Mouse (Mus musculus) gastrocnemius, postnatal 36 days (tissue): ENCODE data around the gene Olfr768. TPM values are rescaled to one million over a fixed set of nuclear protein-coding genes. Genes with fewer than 3 reads are reported as not detected.
"Not testable (repeated sequence)": the region's sequence is repeated elsewhere in the genome, so short reads cannot be mapped to it uniquely, and the experiment has no call there.

Source experiments
- DNase-seq, 2 experiments: peaks; one replicate each; pipeline ENCODE4 v3.0.0; 2022
- intact Hi-C: fragments of 180-260 bp; cut with DNase I; formaldehyde crosslinking; loops from one replicate; pipeline ENCODE4 v1.15.1; 2025
- long read RNA-seq, 2 experiments: library from polyadenylated mRNA; stranded (forward); transcript quantifications; one replicate each; pipeline ENCODE4 v2.0.0; 2021
- total RNA-seq, 2 experiments: library from RNA; stranded (reverse); gene quantifications; 2 replicates each; pipeline ENCODE4 v1.2.3; 2021

Olfr768 gene
- not detected for total RNA-seq
- long read RNA-seq, experiment 1, result 0 reads
- long read RNA-seq, experiment 2, result 0 reads

- no peak for DNase-seq
- intact Hi-C loops, result no loop called here
Observed at GRCm38 (mm10) chr10:129099275-129099674, at the start of gene Olfr768. TSS of gene Olfr768 (minus strand) at chr10:129099375.

DNA sequence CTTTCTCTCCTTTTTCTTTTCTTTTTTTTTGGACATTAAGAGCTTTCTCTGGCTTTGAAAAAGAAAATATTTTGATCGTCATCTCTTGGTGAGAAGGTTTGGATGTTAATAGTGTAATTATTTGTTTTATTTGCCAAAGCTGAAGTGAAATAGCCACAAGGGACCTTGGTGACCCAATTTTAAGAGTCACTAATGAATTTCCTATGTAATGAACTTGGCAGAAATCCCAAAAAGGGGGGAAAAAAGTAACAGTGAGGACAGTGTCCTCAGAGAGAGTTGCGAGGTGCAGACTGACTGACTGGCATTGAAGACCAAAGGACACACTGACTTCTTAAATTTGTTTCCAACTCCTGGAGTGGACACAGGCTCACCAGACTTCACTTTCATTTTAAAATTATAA is 39.7 kb upstream of the Olfr768 start, which contains the start of gene Olfr770:
Gene Olfr770, minus strand, starts transcription at position 101 of the 400 bp plus-strand sequence.
- intact Hi-C loops, result no loop called here
- DNase-seq, result no peak

GRCm38 (mm10) chr10:129117761-129118160 is 18.6 kb upstream of the Olfr768 start, which contains the start of gene Olfr769:
TSS of gene Olfr769 (minus strand) at chr10:129117861.
- no peak for DNase-seq
- intact Hi-C loops, result no loop called here

DNA sequence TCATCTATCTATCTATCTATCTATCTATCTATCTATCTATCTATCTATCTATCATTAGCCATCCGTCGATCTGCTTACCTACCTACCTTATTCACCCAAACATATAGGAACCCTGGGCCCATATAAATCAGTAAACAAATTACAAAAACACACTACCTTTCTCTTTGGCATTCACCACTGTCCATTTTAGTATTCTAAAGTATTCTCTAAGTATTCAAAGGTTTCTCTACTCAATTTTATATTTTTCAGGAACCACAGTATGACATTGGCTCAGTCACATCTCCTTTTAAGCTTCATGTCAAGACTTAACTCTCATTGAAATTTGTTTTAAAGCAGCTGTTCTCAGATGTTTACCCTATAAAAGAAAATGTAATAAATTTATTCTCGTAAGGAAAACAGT is 16.0 kb upstream of the Olfr768 start:
- no peak for DNase-seq
- intact Hi-C loops, result no loop called here

DNA sequence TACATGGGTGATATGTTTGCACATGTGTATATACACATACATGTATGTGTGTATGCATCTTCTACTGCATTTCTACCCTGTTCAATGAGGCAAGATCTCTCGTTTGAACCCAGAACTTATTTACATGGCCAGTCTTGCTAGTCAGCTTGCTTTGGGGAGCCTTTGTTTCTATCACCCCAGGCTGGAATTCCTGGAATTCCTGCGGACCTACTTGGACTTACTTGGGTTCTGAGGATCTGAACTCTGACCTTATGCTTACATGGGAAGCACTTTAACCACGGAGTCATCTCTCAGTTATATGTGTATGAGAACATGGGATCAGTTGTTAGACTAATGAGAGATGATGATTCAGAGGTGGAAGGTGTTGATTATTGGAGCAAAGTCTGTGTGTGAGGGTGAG is 2.1 kb upstream of the Olfr768 start:
- DNase-seq, result no peak
- intact Hi-C loops, result no loop called here

DNA sequence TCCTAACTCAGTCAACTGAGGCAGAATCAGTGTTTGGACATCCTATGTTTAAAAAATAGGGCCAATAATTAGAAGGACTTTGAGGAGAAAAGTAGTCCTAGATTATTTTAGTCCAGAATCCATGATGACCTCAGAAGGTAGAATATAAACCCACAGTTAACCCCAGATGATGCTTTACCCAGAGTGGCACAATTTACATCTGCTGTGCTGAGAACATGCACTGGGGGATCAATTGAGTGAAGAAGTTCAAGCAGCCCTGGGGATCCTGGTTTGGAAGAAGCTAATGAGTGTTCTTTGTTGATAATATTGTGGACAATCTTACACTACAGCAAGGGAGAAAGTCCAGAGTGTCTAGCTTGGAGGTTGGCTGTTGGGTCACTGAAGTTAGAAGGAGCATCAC is 16.4 kb downstream of the Olfr768 start, which contains the start of gene Olfr767:
Gene Olfr767, minus strand, starts transcription at position 101 of the 400 bp plus-strand sequence.
- intact Hi-C loops, DNase-seq: not testable (repeated sequence)

- no peak for DNase-seq
- intact Hi-C loops, result no loop called here
Observed at GRCm38 (mm10) chr10:129068877-129069276, 30.3 kb downstream of the Olfr768 start, which contains the start of gene Olfr766-ps1. TSS of gene Olfr766-ps1 (minus strand) at chr10:129068977.

- DNase-seq, intact Hi-C loops: not testable (repeated sequence)
Observed at GRCm38 (mm10) chr10:129049898-129050297, 49.3 kb downstream of the Olfr768 start, which contains the start of gene Olfr765. TSS of gene Olfr765 (minus strand) at chr10:129049998.

Other genes with a start within 250 kb of the Olfr768 start
- gene Gdf11, start 207.7 kb downstream of the Olfr768 start, total RNA-seq, result 1 to 10 TPM; 2.8 to 5.8 TPM
- 100 to 1,000 TPM in 1 of 2 experiments, 10 to 100 TPM in 1; 94.8 to 103 TPM for gene Cd63, start 198.4 kb downstream of the Olfr768 start, total RNA-seq
- 1 to 10 TPM; 3.5 to 4.1 TPM for gene Rdh5, start 176.5 kb downstream of the Olfr768 start, total RNA-seq
- gene Bloc1s1, start 175.3 kb downstream of the Olfr768 start, total RNA-seq, result 100 to 1,000 TPM; 146 to 165 TPM
- 10 to 100 TPM; 47.9 to 60.1 TPM for gene Itga7, start 165.6 kb downstream of the Olfr768 start, total RNA-seq
- gene Mettl7b, start 138.4 kb downstream of the Olfr768 start, total RNA-seq, result under 1 TPM in 1 of 2 experiments, not detected in 1; 0.28 TPM
- not detected for gene Olfr9, start 109.9 kb downstream of the Olfr768 start, total RNA-seq
- gene Olfr763, start 88.6 kb downstream of the Olfr768 start, total RNA-seq, result not detected
- not detected for gene Olfr764-ps1, start 59.5 kb downstream of the Olfr768 start, total RNA-seq
- not detected for gene Olfr765, start 49.4 kb downstream of the Olfr768 start, total RNA-seq
- gene Olfr766-ps1, start 30.4 kb downstream of the Olfr768 start, total RNA-seq, result not detected
- not detected for gene Olfr767, start 16.5 kb downstream of the Olfr768 start, total RNA-seq
- gene Olfr769, start 18.5 kb upstream of the Olfr768 start, total RNA-seq, result not detected
- not detected for gene Olfr770, start 39.6 kb upstream of the Olfr768 start, total RNA-seq
- gene Olfr771, start 65.4 kb upstream of the Olfr768 start, total RNA-seq, result not detected
- gene Olfr772, start 78.5 kb upstream of the Olfr768 start, total RNA-seq, result not detected
- not detected for gene Olfr773, start 88.0 kb upstream of the Olfr768 start, total RNA-seq
- gene Olfr774, start 136.8 kb upstream of the Olfr768 start, total RNA-seq, result not detected
- gene Olfr775, start 149.0 kb upstream of the Olfr768 start, total RNA-seq, result not detected
- not detected for gene Olfr776, start 159.8 kb upstream of the Olfr768 start, total RNA-seq
- gene Olfr777, start 172.1 kb upstream of the Olfr768 start, total RNA-seq, result not detected
- not detected for gene Olfr780, start 218.7 kb upstream of the Olfr768 start, total RNA-seq
- gene Olfr781, start 229.5 kb upstream of the Olfr768 start, total RNA-seq, result not detected
- gene Olfr782, start 249.5 kb upstream of the Olfr768 start, total RNA-seq, result not detected